Mouse (Mus musculus) cortical plate, adult 2 months (tissue): ENCODE data around the gene Fgf9.

Experiments used
- CTCF ChIP-seq: fragments of 200-500 bp; IDR thresholded peaks from 2 replicates; pipeline ENCODE4 v1.5.1; 2011; ENCODE audit warnings: mild to moderate bottlenecking, control low read depth, low read length; ENCODE audit not compliant: insufficient read depth; ENCODE audit errors: extremely low read depth
- POLR2A ChIP-seq: fragments of 200-500 bp; IDR thresholded peaks from 2 replicates; pipeline ENCODE4 v1.6.1; 2011; ENCODE audit warnings: mild to moderate bottlenecking, low read length, control low read depth; ENCODE audit not compliant: insufficient read depth; ENCODE audit errors: extremely low read depth

GRCm38 (mm10) chr14:58124625-58125024 is 54.3 kb downstream of the Fgf9 start:
- TF ChIP-seq CTCF (no peak), POLR2A (no peak)
